Mouse (Mus musculus): ENCODE data around the gene Abl2.

DNA sequence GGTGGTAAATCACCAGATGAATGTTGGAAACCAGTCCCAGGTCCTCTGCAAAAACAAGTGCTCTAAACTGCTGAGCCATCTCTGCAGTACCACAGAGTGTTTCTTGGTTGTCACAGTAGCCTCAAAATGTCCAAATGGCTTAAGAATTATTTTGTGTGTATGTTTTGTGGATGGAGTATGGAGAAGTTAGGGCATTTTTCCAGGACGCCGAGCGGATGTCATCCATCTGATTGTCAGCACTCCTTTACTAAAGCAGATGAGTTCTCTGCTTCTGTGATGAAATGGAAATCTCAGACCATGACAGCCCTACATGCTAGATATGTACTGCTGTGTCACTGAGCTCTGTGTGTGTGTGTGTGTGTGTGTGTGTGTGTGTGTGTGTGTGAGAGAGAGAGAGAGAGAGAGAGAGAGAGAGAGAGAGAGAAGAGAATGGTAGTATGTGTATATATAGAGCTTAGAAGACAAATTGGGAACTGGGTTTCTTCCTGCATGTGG, 31.3 kb downstream of the Abl2 start:
- no peak for TF ChIP-seq CTCF (IDR thresholded peaks at IDR 0.05; ENCODE audit: control insufficient read depth, insufficient read depth, low read length)
- TF ChIP-seq POLR2A (IDR thresholded peaks at IDR 0.05; ENCODE audit: borderline replicate concordance, control insufficient read depth, low read depth, low read length), result no peak

All from bone marrow, adult 2 months (tissue).